Mouse (Mus musculus) T-helper 2 cell (primary cell): Measurements from ENCODE around the gene Pa2g4.

Experiments used
- in situ Hi-C: fragments of 300-600 bp; cut with MboI, MseI; formaldehyde crosslinking; loops from one replicate; pipeline ENCODE4 v1.15.1; 2025; ENCODE audit warnings: high pct_unique_total_duplicates

The Pa2g4 gene

GRCm38 (mm10) chr10:128536266-128536940 is 29.4 kb downstream of the Pa2g4 start:
- in situ Hi-C loops, result no loop called here

GRCm38 (mm10) chr10:128535624-128536265 is 30.0 kb downstream of the Pa2g4 start:
- in situ Hi-C loops, result no loop called here

GRCm38 (mm10) chr10:128535206-128535605 is 30.6 kb downstream of the Pa2g4 start:
- in situ Hi-C loops, result no loop called here

DNA sequence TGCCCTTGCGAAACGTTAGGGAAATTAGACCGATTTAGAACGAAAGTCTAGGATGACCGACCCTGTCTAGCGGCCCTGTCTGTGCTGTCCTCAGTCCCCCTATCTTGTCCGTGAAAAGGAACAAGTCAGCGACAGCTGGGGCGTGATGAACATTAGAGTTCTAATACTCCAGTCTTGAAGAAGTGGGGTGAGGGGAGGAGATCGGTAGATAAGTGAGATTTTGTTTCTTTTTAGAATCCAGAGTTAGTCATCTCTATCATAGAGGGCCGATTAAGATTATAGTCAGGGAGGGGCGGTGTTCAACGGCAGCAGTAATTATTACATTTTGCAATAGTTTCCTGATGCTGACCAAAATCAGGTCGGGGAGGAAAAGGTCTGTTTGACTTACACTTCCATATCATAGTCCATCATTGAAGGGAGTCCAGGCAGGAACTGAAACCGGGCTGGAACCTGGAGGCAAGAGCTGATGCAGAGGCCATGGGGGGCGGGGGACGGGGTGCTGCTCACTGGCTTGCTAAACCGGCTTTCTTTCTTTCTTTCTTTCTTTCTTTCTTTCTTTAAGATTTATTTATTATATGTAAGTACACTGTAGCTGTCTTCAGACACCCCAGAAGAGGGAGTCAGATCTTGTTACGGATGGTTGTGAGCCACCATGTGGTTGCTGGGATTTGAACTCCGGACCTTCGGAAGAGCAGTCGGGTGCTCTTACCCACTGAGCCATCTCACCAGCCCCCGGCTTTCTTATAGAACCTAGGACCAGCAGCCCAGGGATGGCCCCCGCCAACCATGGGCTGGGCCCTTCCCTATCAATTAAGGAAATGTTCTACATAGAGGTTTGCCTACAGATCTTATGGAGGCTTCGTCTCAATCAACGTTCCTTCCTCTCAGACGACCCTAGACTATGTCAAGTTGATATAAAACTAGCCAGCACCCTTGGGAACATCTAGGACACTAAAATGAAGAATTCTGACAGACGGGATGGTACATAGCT is 39.1 kb downstream of the Pa2g4 start:
- in situ Hi-C loops, result loop anchor here (5.0 kb wide), 1 partner anchor 34 kb away; the partner anchor contains the start of gene Myl6

DNA sequence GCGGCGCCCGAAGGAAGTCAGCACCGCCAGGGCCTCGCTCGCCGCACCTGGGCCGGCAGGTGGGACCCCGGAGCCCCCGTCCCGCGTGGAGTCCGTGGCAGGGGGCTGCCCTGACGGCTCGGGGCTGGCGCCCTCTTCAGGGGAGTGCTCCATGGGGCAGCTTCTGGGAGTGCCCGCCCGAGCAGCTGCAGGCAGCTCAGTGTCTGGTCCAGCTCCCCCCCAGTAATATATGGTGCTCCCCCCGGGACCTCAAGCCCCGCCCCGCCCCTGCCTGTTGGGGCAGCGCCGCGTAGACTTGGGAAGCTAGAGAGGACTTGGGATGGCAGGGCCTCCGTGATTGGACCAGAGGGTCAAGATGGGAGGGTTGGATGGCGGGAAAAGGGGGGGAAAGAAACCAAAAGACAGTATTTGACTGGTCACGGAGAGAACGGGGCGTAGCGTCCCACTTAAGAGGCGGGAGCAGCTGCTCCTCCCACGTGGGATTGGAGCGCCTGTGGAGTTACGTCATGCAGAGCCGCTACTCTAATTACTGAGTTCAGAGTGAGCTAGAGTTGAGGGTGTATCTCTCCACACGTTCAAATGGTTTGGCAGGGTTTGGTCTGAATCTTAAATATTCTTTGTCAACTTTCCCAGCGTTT is 40.0 kb downstream of the Pa2g4 start, which contains the start of gene Esyt1:
Gene Esyt1, minus strand, starts transcription at position 201 of the 638 bp plus-strand sequence.
- in situ Hi-C loops, result loop anchor here (5.0 kb wide), 1 partner anchor 33 kb away; the partner anchor contains the start of gene Myl6

GRCm38 (mm10) chr10:128524732-128525662 is 40.8 kb downstream of the Pa2g4 start:
- in situ Hi-C loops, result loop anchor here (5.0 kb wide), 1 partner anchor 33 kb away; the partner anchor contains the start of gene Myl6

- in situ Hi-C loops, result no loop called here
These were observed 41.6 kb downstream of the Pa2g4 start for GRCm38 (mm10) chr10:128524111-128524731.

DNA sequence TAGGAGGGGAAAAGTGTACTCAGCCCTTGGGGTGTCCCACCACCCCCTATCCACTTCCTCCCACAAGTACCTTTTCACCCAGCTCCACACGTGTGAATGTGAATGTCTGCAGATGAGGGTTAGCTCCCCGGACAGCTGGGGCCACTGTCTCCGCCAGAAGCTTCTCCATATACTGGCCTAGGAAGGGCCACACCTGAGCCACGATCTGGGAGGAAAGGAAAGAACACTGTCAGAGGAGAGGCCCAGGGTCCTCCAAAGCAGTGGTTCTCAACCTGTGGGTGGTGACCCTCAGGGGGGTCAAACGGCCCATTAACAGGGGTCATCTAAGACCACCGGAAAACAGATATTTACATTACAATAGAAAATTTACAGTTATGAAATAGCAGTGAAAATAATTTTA is 43.4 kb downstream of the Pa2g4 start:
- in situ Hi-C loops, result no loop called here

GRCm38 (mm10) chr10:128520591-128520990 is 45.2 kb downstream of the Pa2g4 start:
- in situ Hi-C loops, result no loop called here

- in situ Hi-C loops, result no loop called here
These were observed 47.0 kb downstream of the Pa2g4 start for GRCm38 (mm10) chr10:128518833-128519232.

GRCm38 (mm10) chr10:128516677-128517076 is 49.1 kb downstream of the Pa2g4 start:
- in situ Hi-C loops, result no loop called here

DNA sequence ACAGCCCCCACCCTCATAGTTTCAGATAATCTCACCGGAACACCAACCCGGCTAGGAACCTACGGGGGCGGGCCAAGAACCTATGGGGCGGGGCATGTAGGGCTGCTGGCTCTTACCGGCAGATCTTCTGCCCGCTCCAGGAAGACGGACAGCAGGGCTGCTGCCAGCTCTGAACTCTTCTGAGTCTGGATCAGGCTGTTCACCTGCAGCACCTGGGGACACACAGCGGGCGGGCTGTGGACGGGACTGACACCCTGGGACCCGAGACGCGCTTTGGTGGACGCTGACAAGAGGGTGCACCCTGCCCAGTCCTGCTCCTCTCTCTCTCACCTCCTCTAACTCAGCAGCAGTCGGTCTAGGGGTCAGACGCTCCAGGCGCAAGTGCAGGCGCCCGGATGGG is 49.8 kb downstream of the Pa2g4 start:
- in situ Hi-C loops, result no loop called here

DNA sequence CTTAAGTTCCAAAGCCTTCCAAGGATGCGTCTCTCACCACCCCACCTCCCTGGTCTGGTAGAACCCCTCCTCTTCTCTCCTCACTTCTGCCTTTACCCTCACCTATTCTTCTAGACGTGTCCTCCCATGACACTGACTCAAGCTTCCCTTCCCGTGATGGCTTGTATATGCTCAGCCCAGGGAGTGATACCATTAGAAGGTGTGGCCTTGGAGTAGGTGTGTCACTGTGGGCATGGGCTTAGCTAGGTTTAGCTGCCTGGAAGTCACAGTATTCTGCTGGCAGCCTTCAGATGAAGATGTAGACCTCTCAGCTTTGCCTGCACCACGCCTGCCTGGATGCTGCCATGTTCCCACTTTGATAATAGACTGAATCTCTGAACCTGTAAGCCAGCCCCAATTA is 50.7 kb downstream of the Pa2g4 start:
- in situ Hi-C loops, result no loop called here

DNA sequence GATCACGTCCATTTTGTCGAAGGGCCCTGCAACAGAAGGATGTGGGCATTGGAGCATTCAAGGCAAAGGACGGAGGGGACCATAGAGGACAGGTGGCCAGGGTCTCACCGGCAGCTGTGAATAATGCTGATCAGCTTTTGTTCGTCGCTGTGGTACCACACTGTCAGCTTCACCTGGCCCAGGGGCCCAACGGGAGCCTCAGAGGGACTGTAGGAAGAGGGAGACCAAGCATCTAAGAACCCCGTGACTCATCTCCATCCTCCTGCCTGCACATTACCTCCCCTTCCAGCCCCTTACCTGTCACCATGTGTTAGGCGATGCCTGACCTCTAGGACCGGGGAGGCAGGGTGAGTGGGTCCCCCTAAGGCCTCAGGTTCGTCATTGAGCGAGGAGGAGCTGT is 54.0 kb downstream of the Pa2g4 start:
- in situ Hi-C loops, result no loop called here

DNA sequence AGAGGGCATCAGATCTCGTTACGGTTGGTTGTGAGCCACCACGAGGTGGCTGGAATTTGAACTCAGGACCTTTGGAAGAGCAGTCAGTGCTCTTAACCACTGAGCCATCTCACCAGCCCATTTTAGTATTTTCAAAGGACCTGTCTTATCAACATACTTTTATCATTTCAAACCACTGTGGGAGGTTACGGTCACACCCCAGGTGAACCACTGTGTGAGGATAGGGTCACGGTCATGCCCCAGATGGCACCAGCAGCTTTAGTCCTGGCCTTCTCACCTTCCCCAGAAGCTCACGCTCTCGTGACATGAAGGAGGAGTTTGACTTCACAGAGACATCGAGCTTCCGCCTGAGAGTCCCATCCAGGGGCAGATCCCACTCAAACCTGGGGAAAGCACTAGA is 54.6 kb downstream of the Pa2g4 start:
- in situ Hi-C loops, result no loop called here

DNA sequence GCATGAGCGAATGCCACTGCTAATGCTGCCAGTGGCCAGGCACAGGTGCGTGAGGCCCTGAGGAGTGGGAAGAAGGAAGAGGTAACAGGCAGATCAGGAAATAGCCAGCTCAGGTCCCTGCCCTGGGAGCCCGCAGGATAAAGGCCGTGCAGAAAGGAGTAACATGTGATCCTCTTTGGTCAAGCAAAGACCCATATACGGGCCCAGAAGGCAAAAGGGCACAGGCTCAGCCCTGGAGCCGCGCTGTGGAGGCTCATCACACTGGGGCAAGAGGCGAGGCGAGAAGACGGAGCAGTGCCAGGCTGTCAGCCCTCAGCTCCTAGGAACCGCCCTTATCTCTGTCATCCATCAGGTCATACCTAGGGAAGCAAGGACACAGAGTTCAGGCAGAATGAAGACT is 55.5 kb downstream of the Pa2g4 start:
- in situ Hi-C loops, result no loop called here

DNA sequence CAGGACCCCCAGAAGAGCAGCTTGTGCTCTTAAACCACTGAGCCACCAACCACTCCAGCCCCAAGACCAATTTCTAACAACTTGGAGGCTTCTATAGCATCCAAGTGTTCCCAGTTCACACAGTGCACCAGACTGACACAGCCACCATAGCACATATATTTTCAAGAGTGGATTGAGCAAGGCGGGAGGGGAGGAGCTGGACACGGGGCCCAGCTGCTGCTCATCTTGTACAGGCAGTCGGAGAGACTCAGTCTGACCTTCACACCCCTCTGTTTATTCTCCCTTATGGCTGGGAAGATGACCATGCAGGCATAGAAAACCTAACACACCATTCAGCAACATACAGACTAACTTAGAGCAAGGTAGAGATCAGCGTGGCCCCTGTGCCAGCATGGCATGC is 56.0 kb downstream of the Pa2g4 start:
- in situ Hi-C loops, result no loop called here

GRCm38 (mm10) chr10:128509203-128509602 is 56.6 kb downstream of the Pa2g4 start:
- in situ Hi-C loops, result no loop called here

DNA sequence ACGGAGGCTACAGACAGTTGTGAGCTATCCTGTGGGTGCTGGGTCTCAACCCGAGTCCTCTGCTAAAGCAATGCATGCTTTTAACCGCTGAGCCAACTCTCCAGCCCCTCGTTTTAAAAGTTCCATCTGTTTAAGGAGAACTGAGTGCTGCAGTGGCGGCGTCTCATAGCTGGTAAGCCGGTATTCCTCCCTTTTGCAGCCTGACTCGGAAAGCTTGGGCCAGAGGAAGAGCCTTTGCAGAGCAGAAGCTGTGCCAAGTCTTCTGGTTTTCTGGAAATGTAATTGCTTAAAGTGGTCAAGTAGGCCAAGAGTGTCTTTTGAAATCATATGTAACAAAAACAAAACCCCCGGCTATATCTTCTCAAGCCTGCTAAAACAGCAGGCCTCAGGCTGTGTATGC is 57.5 kb downstream of the Pa2g4 start:
- in situ Hi-C loops, result no loop called here
